Mouse (Mus musculus) MEL (cell line): Measurements from ENCODE around the gene Pi4k2a. TPM values are rescaled to one million over a fixed set of nuclear protein-coding genes. Genes with fewer than 3 reads are reported as not detected.
A peak's percentile ranks its signal among the peaks of the same experiment; 100 is the strongest.

Experiments
- DNase-seq: peaks from one replicate; pipeline ENCODE4 v3.0.0; 2011; ENCODE audit warnings: low read depth, low spot score
- H3K27ac ChIP-seq: 2 replicates; pipeline ENCODE4 v1.5.1; 2012; ENCODE audit warnings: low read depth, mild to moderate bottlenecking, control low read depth, low read length, moderate library complexity; ENCODE audit not compliant: control insufficient read depth
- H3K27me3 ChIP-seq, 2 experiments: fragments of 150-350 bp in 1 of 2; sonication (generic) in 1 of 2; 2 replicates each; pipeline ENCODE4 v1.6.1; 2012; ENCODE audit warnings: low read length in 2 of 2, mild to moderate bottlenecking in 2 of 2, improper control_type of control experiment in 1 of 2, moderate library complexity in 1 of 2; ENCODE audit not compliant: insufficient read depth in 2 of 2, control insufficient read depth in 1 of 2
- H3K36me3 ChIP-seq, 2 experiments: 2 replicates each; pipeline ENCODE4 v1.6.1; 2012 to 2014; ENCODE audit warnings: low read length in 2 of 2, improper control_type of control experiment in 1 of 2, inconsistent platforms in 1 of 2, mild to moderate bottlenecking in 1 of 2; ENCODE audit not compliant: insufficient read depth in 2 of 2, control insufficient read depth in 1 of 2
- H3K4me1 ChIP-seq, 2 experiments: fragments of 150-350 bp in 1 of 2; sonication (generic) in 1 of 2; 2 replicates each; pipeline ENCODE4 v1.6.1; 2012; ENCODE audit warnings: low read length in 2 of 2, improper control_type of control experiment in 1 of 2, mild to moderate bottlenecking in 1 of 2; ENCODE audit not compliant: insufficient read depth in 2 of 2, control insufficient read depth in 1 of 2
- H3K4me3 ChIP-seq, 2 experiments: fragments of 150-350 bp in 1 of 2; sonication (generic) in 1 of 2; 2 replicates each; pipeline ENCODE4 v1.5.1; 2012; ENCODE audit warnings: low read depth in 2 of 2, low read length in 2 of 2, mild to moderate bottlenecking in 2 of 2, moderate library complexity in 2 of 2, control low read depth in 1 of 2, improper control_type of control experiment in 1 of 2; ENCODE audit not compliant: control insufficient read depth in 1 of 2, insufficient read depth in 1 of 2
- H3K79me2 ChIP-seq: 2 replicates; pipeline ENCODE4 v1.6.1; 2012; ENCODE audit warnings: mild to moderate bottlenecking, low read length, moderate library complexity; ENCODE audit not compliant: control insufficient read depth, poor library complexity, insufficient read depth
- H3K9ac ChIP-seq: 2 replicates; pipeline ENCODE4 v1.6.1; 2012; ENCODE audit warnings: low read depth, mild to moderate bottlenecking, control low read depth, low read length, moderate library complexity; ENCODE audit not compliant: control insufficient read depth, poor library complexity, severe bottlenecking
- H3K9me3 ChIP-seq: fragments of 150-350 bp; sonication (generic); replicated peaks from 2 replicates; pipeline ENCODE4 v1.6.1; 2012; ENCODE audit warnings: mild to moderate bottlenecking, low read length, improper control_type of control experiment, moderate library complexity; ENCODE audit not compliant: insufficient read depth
- CHD1 ChIP-seq: IDR thresholded peaks from 2 replicates; pipeline ENCODE4 v1.6.1; 2012; ENCODE audit warnings: low read depth, mild to moderate bottlenecking, inconsistent platforms, low read length, improper control_type of control experiment
- CHD2 ChIP-seq: IDR thresholded peaks from 2 replicates; pipeline ENCODE4 v1.6.1; 2011; ENCODE audit warnings: low read length, improper control_type of control experiment
- CTCF ChIP-seq, 3 experiments: IDR thresholded peaks in 2 of 3; conservative IDR thresholded peaks in 1 of 3; 2 replicates each; pipeline ENCODE4 v1.5.1; 2011 to 2012; ENCODE audit warnings: low read length in 3 of 3, low read depth in 2 of 3, mild to moderate bottlenecking in 2 of 3, improper control_type of control experiment in 1 of 3, inconsistent platforms in 1 of 3, mixed read lengths in 1 of 3, moderate library complexity in 1 of 3; ENCODE audit not compliant: control insufficient read depth in 1 of 3, insufficient read depth in 1 of 3, poor library complexity in 1 of 3, severe bottlenecking in 1 of 3
- E2F4 ChIP-seq: IDR thresholded peaks from 2 replicates; pipeline ENCODE4 v1.6.1; 2011; ENCODE audit warnings: low read depth, low read length, improper control_type of control experiment, borderline replicate concordance
- ELF1 ChIP-seq: IDR thresholded peaks from 2 replicates; pipeline ENCODE4 v1.6.1; 2014; ENCODE audit warnings: low read depth, mild to moderate bottlenecking, inconsistent platforms, low read length, improper control_type of control experiment, moderate library complexity
- ETS1 ChIP-seq: IDR thresholded peaks from 2 replicates; pipeline ENCODE4 v1.6.1; 2012; ENCODE audit warnings: low read depth, mild to moderate bottlenecking, inconsistent platforms, low read length, improper control_type of control experiment, moderate library complexity
- GABPA ChIP-seq: IDR thresholded peaks from 2 replicates; pipeline ENCODE4 v1.6.1; 2012; ENCODE audit warnings: low read depth, mild to moderate bottlenecking, inconsistent platforms, low read length, improper control_type of control experiment, moderate library complexity
- GATA1 ChIP-seq: IDR thresholded peaks from 2 replicates; pipeline ENCODE4 v1.6.1; 2011; ENCODE audit warnings: low read depth, low read length, improper control_type of control experiment
- HCFC1 ChIP-seq: IDR thresholded peaks from 2 replicates; pipeline ENCODE4 v1.6.1; 2012; ENCODE audit warnings: low read depth, mild to moderate bottlenecking, inconsistent platforms, low read length, improper control_type of control experiment, moderate library complexity
- JUND ChIP-seq: IDR thresholded peaks from 2 replicates; pipeline ENCODE4 v1.6.1; 2011; ENCODE audit warnings: low read depth, mild to moderate bottlenecking, improper control_type of control experiment, low read length
- KAT2A ChIP-seq: conservative IDR thresholded peaks from 2 replicates; pipeline ENCODE4 v1.6.1; 2012; ENCODE audit warnings: low read depth, low read length, improper control_type of control experiment, inconsistent platforms
- MAFK ChIP-seq: IDR thresholded peaks from 2 replicates; pipeline ENCODE4 v1.6.1; 2011; ENCODE audit warnings: low read depth, mild to moderate bottlenecking, low read length, improper control_type of control experiment, borderline replicate concordance
- MAX ChIP-seq: IDR thresholded peaks from 2 replicates; pipeline ENCODE4 v1.6.1; 2011; ENCODE audit warnings: low read length, improper control_type of control experiment
- MAZ ChIP-seq: IDR thresholded peaks from 2 replicates; pipeline ENCODE4 v1.6.1; 2012; ENCODE audit warnings: low read depth, mild to moderate bottlenecking, inconsistent platforms, low read length, improper control_type of control experiment
- MEF2A ChIP-seq: IDR thresholded peaks from 2 replicates; pipeline ENCODE4 v1.6.1; 2014; ENCODE audit warnings: low read depth, mild to moderate bottlenecking, inconsistent platforms, low read length, improper control_type of control experiment; ENCODE audit not compliant: poor library complexity, insufficient replicate concordance, severe bottlenecking; ENCODE audit errors: extremely low read depth
- MXI1 ChIP-seq: IDR thresholded peaks from 2 replicates; pipeline ENCODE4 v1.6.1; 2011; ENCODE audit warnings: mild to moderate bottlenecking, low read depth, low read length, improper control_type of control experiment
- MYB ChIP-seq: IDR thresholded peaks from 2 replicates; pipeline ENCODE4 v1.6.1; 2011; ENCODE audit warnings: mild to moderate bottlenecking, low read depth, low read length, improper control_type of control experiment
- MYC ChIP-seq: IDR thresholded peaks from 2 replicates; pipeline ENCODE4 v1.6.1; 2011; ENCODE audit warnings: low read depth, mild to moderate bottlenecking, low read length, improper control_type of control experiment, moderate library complexity
- NELFE ChIP-seq: IDR thresholded peaks from 2 replicates; pipeline ENCODE4 v1.6.1; 2011; ENCODE audit warnings: low read depth, low read length, improper control_type of control experiment
- NRF1 ChIP-seq: IDR thresholded peaks from 2 replicates; pipeline ENCODE4 v1.6.1; 2014; ENCODE audit warnings: low read depth, mild to moderate bottlenecking, inconsistent platforms, low read length, improper control_type of control experiment, moderate library complexity; ENCODE audit not compliant: poor library complexity, insufficient read depth, severe bottlenecking
- POLR2A ChIP-seq, 2 experiments: IDR thresholded peaks; 2 replicates each; pipeline ENCODE4 v1.6.1; 2011 to 2012; ENCODE audit warnings: low read length in 2 of 2, mild to moderate bottlenecking in 2 of 2, control low read depth in 1 of 2, improper control_type of control experiment in 1 of 2, low read depth in 1 of 2, moderate library complexity in 1 of 2; ENCODE audit not compliant: control insufficient read depth in 1 of 2, insufficient read depth in 1 of 2, poor library complexity in 1 of 2
- POLR2AphosphoS2 ChIP-seq: IDR thresholded peaks from 2 replicates; pipeline ENCODE4 v1.6.1; 2011; ENCODE audit warnings: low read length, improper control_type of control experiment
- RAD21 ChIP-seq: IDR thresholded peaks from 2 replicates; pipeline ENCODE4 v1.6.1; 2011; ENCODE audit warnings: mild to moderate bottlenecking, low read depth, low read length, improper control_type of control experiment
- SIN3A ChIP-seq: IDR thresholded peaks from 2 replicates; pipeline ENCODE4 v1.6.1; 2012; ENCODE audit warnings: low read length, improper control_type of control experiment, inconsistent platforms
- TAL1 ChIP-seq: IDR thresholded peaks from 2 replicates; pipeline ENCODE4 v1.6.1; 2012; ENCODE audit warnings: mild to moderate bottlenecking, inconsistent platforms, low read length, moderate library complexity, mixed read lengths
- TBP ChIP-seq: IDR thresholded peaks from 2 replicates; pipeline ENCODE4 v1.8.0; 2011; ENCODE audit warnings: low read depth, low read length, improper control_type of control experiment
- TCF12 ChIP-seq: IDR thresholded peaks from 2 replicates; pipeline ENCODE4 v1.6.1; 2014; ENCODE audit warnings: low read depth, mild to moderate bottlenecking, inconsistent platforms, low read length, improper control_type of control experiment, moderate library complexity
- UBTF ChIP-seq: IDR thresholded peaks from 2 replicates; pipeline ENCODE4 v1.6.1; 2012; ENCODE audit warnings: low read depth, mild to moderate bottlenecking, inconsistent platforms, low read length, improper control_type of control experiment, moderate library complexity, borderline replicate concordance; ENCODE audit not compliant: insufficient read depth
- USF1 ChIP-seq: IDR thresholded peaks from 2 replicates; pipeline ENCODE4 v1.6.1; 2014; ENCODE audit warnings: low read depth, mild to moderate bottlenecking, inconsistent platforms, low read length, improper control_type of control experiment, moderate library complexity
- USF2 ChIP-seq, 2 experiments: IDR thresholded peaks; 2 replicates each; pipeline ENCODE4 v1.6.1; 2011 to 2012; ENCODE audit warnings: improper control_type of control experiment in 2 of 2, low read length in 2 of 2, borderline replicate concordance in 1 of 2, inconsistent platforms in 1 of 2, low read depth in 1 of 2, mild to moderate bottlenecking in 1 of 2; ENCODE audit not compliant: insufficient read depth in 1 of 2
- ZC3H11A ChIP-seq: IDR thresholded peaks from 2 replicates; pipeline ENCODE4 v1.6.1; 2012; ENCODE audit warnings: low read depth, mild to moderate bottlenecking, inconsistent platforms, low read length, improper control_type of control experiment
- ZKSCAN1 ChIP-seq: IDR thresholded peaks from 2 replicates; pipeline ENCODE4 v1.6.1; 2012; ENCODE audit warnings: low read depth, mild to moderate bottlenecking, inconsistent platforms, low read length, improper control_type of control experiment, moderate library complexity
- ZMIZ1 ChIP-seq: IDR thresholded peaks from 2 replicates; pipeline ENCODE4 v1.6.1; 2012; ENCODE audit warnings: low read depth, mild to moderate bottlenecking, inconsistent platforms, low read length, improper control_type of control experiment, moderate library complexity
- ZNF384 ChIP-seq: IDR thresholded peaks from 2 replicates; pipeline ENCODE4 v1.6.1; 2012; ENCODE audit warnings: low read depth, mild to moderate bottlenecking, inconsistent platforms, low read length, improper control_type of control experiment
- polyA plus RNA-seq, 2 experiments: library from polyadenylated mRNA; stranded (reverse) in 1 of 2; unstranded in 1 of 2; fragments of >175 nt in 1 of 2; fragments of >200 nt in 1 of 2; gene quantifications; 2 replicates each; pipeline versions ENCODE4 v1.2.1 to v1.2.4; 2012; ENCODE audit warnings: low replicate concordance in 2 of 2, low read depth in 1 of 2; ENCODE audit not compliant: insufficient read length in 2 of 2, insufficient read depth in 1 of 2, missing spikeins in 1 of 2
- total RNA-seq: library from RNA; depleted of rRNA; stranded (reverse); fragments of 300-350 nt; gene quantifications from 2 replicates; pipeline ENCODE4 v1.2.3, GENCODE M21; 2012; rRNA removed

Pi4k2a gene
- total RNA-seq (10.2 and 12.2 TPM in 2 replicates), polyA plus RNA-seq (10 to 100 TPM in 1 of 2 experiments, not detected in 1; 30.3 TPM)

- peak; percentile 100 for DNase-seq
- peaks cover 2 to 3% of the 10 kb centered on the region in 2 experiments; a peak in 1 of 4 replicates for H3K4me1 ChIP-seq
- peak within 1 kb of the TSS; percentile 86 for H3K27ac ChIP-seq
- peaks cover 0 to 12% of the 10 kb centered on the region in 2 experiments; a peak in 2 of 4 replicates for H3K36me3 ChIP-seq
- H3K9ac ChIP-seq, result peak within 1 kb of the TSS; percentile 73
- H3K9me3 ChIP-seq, result no peaks in the 10 kb centered on the region
- H3K79me2 ChIP-seq, result peaks cover 12% of the 10 kb centered on the region
- H3K4me3 ChIP-seq, result peak within 1 kb of the TSS; percentile 82 to 91
- no peaks in the 10 kb centered on the region for H3K27me3 ChIP-seq
- TF ChIP-seq MXI1, result peak; percentile 86
- TF ChIP-seq MYC, result peak; percentile 45; the same call in 1 of the 2 replicates
- TF ChIP-seq HCFC1, result peak; percentile 80
- TF ChIP-seq GABPA, result no peak
- TF ChIP-seq MAX, result peak; percentile 71
- peak; percentile 48; the same call in 1 of the 2 replicates for TF ChIP-seq TCF12
- TF ChIP-seq ETS1, result 0 out of 2 replicates have a peak, but pooled peaks have one; percentile 37
- 0 out of 2 replicates have a peak, but pooled peaks have one; percentile 83 for TF ChIP-seq UBTF
- no peak for TF ChIP-seq RAD21
- no peak for TF ChIP-seq MYB
- TF ChIP-seq POLR2AphosphoS2, result peak; percentile 91
- TF ChIP-seq ZC3H11A, result no peak
- TF ChIP-seq CTCF (IDR thresholded peaks at IDR 0.05 in 2 of 3, conservative IDR thresholded peaks at IDR 0.05 in 1 of 3; ENCODE audit: control insufficient read depth in 1 of 3, insufficient read depth in 1 of 3, low read depth in 2 of 3, low read length in 3 of 3, poor library complexity in 1 of 3, severe bottlenecking in 1 of 3), result no peak
- no peak for TF ChIP-seq USF2 (IDR thresholded peaks at IDR 0.05; ENCODE audit: borderline replicate concordance in 1 of 2, insufficient read depth in 1 of 2, low read depth in 1 of 2, low read length in 2 of 2)
- peak; percentile 85 for TF ChIP-seq SIN3A
- no peak for TF ChIP-seq MEF2A
- TF ChIP-seq JUND, result no peak
- no peak for TF ChIP-seq ZKSCAN1
- TF ChIP-seq TBP, result peak; percentile 90
- TF ChIP-seq GATA1, result no peak; the same call in 1 of the 2 replicates
- no peak; the same call in 1 of the 2 replicates for TF ChIP-seq KAT2A
- peak; percentile 57; the same call in 1 of the 2 replicates for TF ChIP-seq ELF1
- no peak for TF ChIP-seq CHD2
- peak; percentile 86 for TF ChIP-seq NELFE
- peak; percentile 68 for TF ChIP-seq ZNF384
- peak; percentile 93; the same call in 1 of the 2 replicates for TF ChIP-seq CHD1
- peak; percentile 58 to 85; a peak in 3 of 4 replicates for TF ChIP-seq POLR2A (IDR thresholded peaks at IDR 0.05; ENCODE audit: control insufficient read depth in 1 of 2, insufficient read depth in 1 of 2, low read depth in 1 of 2, low read length in 2 of 2, poor library complexity in 1 of 2)
- TF ChIP-seq USF1, result peak; percentile 37
- no peak for TF ChIP-seq TAL1
- TF ChIP-seq NRF1, result peak; percentile 98
- no peak for TF ChIP-seq MAFK
- no peak for TF ChIP-seq E2F4
- TF ChIP-seq MAZ, result no peak; the same call in 1 of the 2 replicates
- TF ChIP-seq ZMIZ1, result peak; percentile 91
These were observed at the start of gene Pi4k2a for GRCm38 (mm10) chr19:42089748-42090595. Pi4k2a (plus strand) TSS chr19:42090470.
